Mouse (Mus musculus): Measurements from ENCODE around the gene Topaz1.
A peak's percentile ranks its signal among the peaks of the same experiment; 100 is the strongest.
"Not testable (repeated sequence)": the region's sequence is repeated elsewhere in the genome, so short reads cannot be mapped to it uniquely, and the experiment has no call there.

Topaz1 gene

DNA sequence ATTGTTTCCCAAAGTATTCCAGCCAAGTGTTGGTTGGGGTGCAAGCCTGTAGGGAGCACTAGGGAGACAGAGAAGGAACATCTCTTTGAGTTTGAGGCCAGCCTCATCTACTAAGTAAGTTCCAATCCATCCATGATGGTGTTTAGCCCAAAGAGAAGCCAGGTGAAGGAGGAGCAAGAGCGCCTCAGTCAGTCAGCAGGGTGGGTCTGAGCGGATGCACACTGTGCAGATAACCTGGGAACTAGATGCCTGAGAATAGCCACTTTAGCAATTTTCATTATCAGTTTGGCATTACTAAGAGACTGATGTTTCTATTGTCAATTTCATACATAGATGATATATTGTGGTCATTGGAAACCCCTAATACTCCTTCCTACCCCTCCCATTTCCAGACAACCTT, 67.6 kb downstream of the Topaz1 start:
- DNase-seq, result no peak

GRCm38 (mm10) chr9:122815239-122815851, 68.2 kb downstream of the Topaz1 start:
- DNase-seq, result peak; percentile 10

- DNase-seq, result no peak
Observed at GRCm38 (mm10) chr9:122823374-122824017, 76.3 kb downstream of the Topaz1 start.

DNA sequence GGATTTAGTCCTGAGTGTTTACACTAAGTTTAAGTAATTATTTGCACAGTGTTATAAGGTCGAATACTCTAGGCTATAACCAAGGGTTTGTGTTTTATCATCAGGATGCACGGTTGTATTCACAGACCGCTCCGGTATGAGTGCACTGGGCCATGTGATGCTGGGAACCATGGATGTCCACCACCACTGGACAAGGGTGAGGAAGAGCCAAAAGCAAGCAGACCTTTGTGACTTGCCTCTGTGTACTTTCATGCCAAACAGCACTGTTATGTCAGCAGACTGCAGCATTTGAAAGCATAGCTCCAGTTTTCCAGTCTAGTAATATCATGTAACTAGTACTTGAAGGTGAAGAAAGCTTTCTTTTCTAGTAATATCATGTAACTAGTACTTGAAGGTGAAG, 79.6 kb downstream of the Topaz1 start:
- no peak for DNase-seq

DNA sequence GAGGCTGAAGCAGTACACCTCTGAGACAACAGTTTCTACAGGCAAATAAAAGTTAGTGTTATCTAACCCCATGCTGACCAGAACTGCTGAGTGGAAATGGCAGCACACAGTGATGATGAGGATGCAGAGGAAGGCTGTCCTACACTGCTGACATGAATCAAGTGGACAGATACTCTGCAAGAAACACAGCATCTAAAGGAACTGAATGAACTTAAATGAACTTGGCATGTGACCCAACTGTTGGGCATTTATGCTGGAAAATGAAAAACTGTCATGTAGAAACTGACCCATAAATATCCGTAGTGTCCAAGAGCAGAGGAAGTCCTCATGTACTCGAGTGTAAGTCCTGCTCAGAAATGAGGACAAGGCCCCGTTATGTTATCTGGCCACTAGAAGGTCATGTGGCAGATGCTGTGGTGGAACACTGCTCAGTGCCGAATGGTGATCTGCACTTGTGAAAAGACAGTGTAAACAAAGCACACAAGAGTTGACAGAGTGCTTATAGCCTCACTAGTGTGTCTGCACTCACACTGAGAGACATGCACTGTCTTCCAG, 82.8 kb downstream of the Topaz1 start:
- DNase-seq, result no peak

GRCm38 (mm10) chr9:122836126-122836525, 89.0 kb downstream of the Topaz1 start:
- DNase-seq, result no peak

DNA sequence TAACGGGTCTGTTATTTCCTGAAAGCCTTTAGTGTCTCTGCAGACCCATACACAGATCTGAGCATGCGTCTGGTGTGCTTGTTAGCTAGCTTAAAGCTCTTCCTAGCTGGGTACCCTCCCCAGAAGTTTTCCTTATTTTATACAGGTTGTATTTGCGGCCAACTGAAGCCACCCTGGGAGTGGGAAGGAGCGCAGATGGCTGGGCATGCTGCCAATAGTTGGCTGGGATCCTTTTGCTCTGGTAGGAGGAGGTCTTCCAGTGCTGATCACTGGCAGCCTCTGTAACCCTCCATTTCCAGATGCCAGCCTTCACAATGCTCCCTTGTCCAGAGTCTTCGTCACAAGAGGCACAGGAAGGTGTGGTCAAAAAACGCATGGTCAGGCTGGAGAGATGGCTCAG, 89.6 kb downstream of the Topaz1 start:
- peak; percentile 28 for DNase-seq

- no peak for DNase-seq
Observed at GRCm38 (mm10) chr9:122837216-122837615, 90.1 kb downstream of the Topaz1 start.

DNA sequence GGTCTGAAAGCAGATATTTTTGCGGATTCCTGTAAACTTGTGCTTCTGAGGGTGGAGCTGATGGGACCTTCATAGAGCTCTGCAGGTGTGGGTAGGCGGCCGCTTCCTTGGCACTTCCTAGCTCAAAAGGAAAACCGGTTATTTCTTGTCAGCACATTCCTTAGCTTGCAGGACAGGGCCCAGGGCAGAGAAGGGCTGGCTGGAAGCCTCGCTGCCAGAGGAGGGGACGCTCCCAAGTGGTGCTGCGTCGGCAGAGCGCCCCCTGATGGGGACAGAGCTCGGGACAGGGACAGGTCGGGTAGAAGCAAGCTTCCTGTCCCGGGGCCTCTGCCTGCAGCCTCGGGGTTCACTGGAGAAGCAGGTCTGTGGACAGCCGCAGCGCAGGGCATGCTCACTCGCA, 90.5 kb downstream of the Topaz1 start:
- DNase-seq, result peak; percentile 46

DNA sequence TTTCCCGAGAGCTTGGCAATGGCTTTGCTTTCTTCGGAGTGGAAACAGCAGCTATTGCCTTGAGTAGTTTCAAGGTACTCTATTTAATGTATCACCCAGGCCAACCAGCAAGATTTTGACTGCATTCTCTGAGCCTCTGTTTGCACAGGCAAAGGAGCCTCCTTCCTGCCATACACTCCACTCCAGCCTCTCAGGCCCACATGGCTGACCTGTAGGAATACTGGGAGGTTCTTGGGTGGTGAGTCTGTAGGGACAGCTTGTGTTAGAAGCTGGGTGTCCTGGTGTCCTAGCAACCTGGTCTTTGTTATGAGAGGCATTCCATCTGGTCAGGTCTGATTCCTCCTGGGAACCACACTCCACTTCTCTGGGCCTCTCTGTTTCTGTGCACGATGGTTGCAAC, 96.6 kb downstream of the Topaz1 start, which contains the start of gene Gm35549:
Gene Gm35549 (minus strand): TSS at position 276 of the 400 bp plus-strand sequence.
- DNase-seq, result no peak

GRCm38 (mm10) chr9:122845621-122846020, 98.5 kb downstream of the Topaz1 start:
- no peak for DNase-seq

GRCm38 (mm10) chr9:122846156-122846555, 99.0 kb downstream of the Topaz1 start:
- no peak for DNase-seq

- DNase-seq, result not testable (repeated sequence)
Observed at GRCm38 (mm10) chr9:122847811-122848311, 100.7 kb downstream of the Topaz1 start.
